Mouse (Mus musculus) thymus, adult 2 months (tissue): ENCODE data around the gene Gm49387. TPM values are rescaled to one million over a fixed set of nuclear protein-coding genes. Genes with fewer than 3 reads are reported as not detected.

Source experiments
- DNase-seq: peaks from one replicate; pipeline ENCODE4 v3.0.0; 2021
- H3K27ac ChIP-seq: fragments of 200-500 bp; 2 replicates; pipeline ENCODE4 v1.5.1; 2012; ENCODE audit warnings: low read length, control low read depth; ENCODE audit not compliant: control insufficient read depth, insufficient read depth
- H3K27me3 ChIP-seq: fragments of 200-500 bp; 2 replicates; pipeline ENCODE4 v1.6.1; 2012; ENCODE audit warnings: mild to moderate bottlenecking, low read length, moderate library complexity, mixed read lengths; ENCODE audit not compliant: control insufficient read depth, insufficient read depth
- H3K36me3 ChIP-seq: fragments of 200-500 bp; 2 replicates; pipeline ENCODE4 v1.6.1; 2012; ENCODE audit warnings: mild to moderate bottlenecking, low read length, moderate library complexity; ENCODE audit not compliant: control insufficient read depth, insufficient read depth
- H3K4me1 ChIP-seq: fragments of 200-500 bp; replicated peaks from 2 replicates; pipeline ENCODE4 v1.6.1; 2012; ENCODE audit warnings: low read length; ENCODE audit not compliant: control insufficient read depth, insufficient read depth
- H3K4me3 ChIP-seq: fragments of 200-500 bp; 2 replicates; pipeline ENCODE4 v1.5.1; 2012; ENCODE audit warnings: mild to moderate bottlenecking, low read length, control low read depth, moderate library complexity; ENCODE audit not compliant: control insufficient read depth, insufficient read depth
- CTCF ChIP-seq: fragments of 200-500 bp; IDR thresholded peaks from 2 replicates; pipeline ENCODE4 v1.5.1; 2012; ENCODE audit warnings: mild to moderate bottlenecking, control low read depth, low read length, moderate library complexity, borderline replicate concordance; ENCODE audit not compliant: control insufficient read depth, poor library complexity, insufficient read depth; ENCODE audit errors: extremely low read depth
- POLR2A ChIP-seq: fragments of 200-500 bp; IDR thresholded peaks from 2 replicates; pipeline ENCODE4 v1.6.1; 2012; ENCODE audit warnings: mild to moderate bottlenecking, low read length, control low read depth, moderate library complexity; ENCODE audit not compliant: control insufficient read depth, poor library complexity, insufficient read depth; ENCODE audit errors: extremely low read depth
- WGBS: fragments of 180-500 bp; shearing (Covaris S2); methylation state at CpG from one replicate; pipeline ENCODE4 v1.1.7; 2018; 5-methylcytosine and 5-hydroxymethylcytosine counted together
- polyA plus RNA-seq: library from polyadenylated mRNA; depleted of rRNA; stranded (reverse); fragments of >200 nt; gene quantifications from 2 replicates; pipeline ENCODE4 v1.2.3, GENCODE M21; 2012; rRNA removed

Gm49387 gene
- polyA plus RNA-seq, 1 experiment = not detected

- peaks cover 97% of the 10 kb centered on the region for H3K36me3 ChIP-seq
- TF ChIP-seq CTCF (no peak), POLR2A (no peak)
- H3K27ac ChIP-seq = no peak overlapping the region
- no peak for DNase-seq
- H3K4me1 ChIP-seq = no peaks in the 10 kb centered on the region
- no peak overlapping the region for H3K4me3 ChIP-seq
- H3K27me3 ChIP-seq = no peaks in the 10 kb centered on the region
- WGBS = 97% methylated on average over 13 of the region's 13 CpGs
Observed at GRCm38 (mm10) chr14:31503406-31503805, 137.3 kb downstream of the Gm49387 start.

Other genes with a start within 250 kb of the Gm49387 start
- gene Sh3bp5, start 204.8 kb downstream of the Gm49387 start, polyA plus RNA-seq = 10.5 and 10.7 TPM in 2 replicates
- 140 and 151 TPM in 2 replicates for gene Eaf1, start 146.5 kb downstream of the Gm49387 start, polyA plus RNA-seq
- gene Mettl6, start 145.8 kb downstream of the Gm49387 start, polyA plus RNA-seq = 26.4 and 28.8 TPM in 2 replicates
- 151 and 166 TPM in 2 replicates for gene Colq, start 49.5 kb downstream of the Gm49387 start, polyA plus RNA-seq
- gene Btd, start 150 bp upstream of the Gm49387 start, polyA plus RNA-seq = 34.0 and 42.9 TPM in 2 replicates
- gene Hacl1, start 408 bp upstream of the Gm49387 start, polyA plus RNA-seq = 12.1 and 15.3 TPM in 2 replicates
- 18.2 and 20.0 TPM in 2 replicates for gene Ankrd28, start 189.8 kb upstream of the Gm49387 start, polyA plus RNA-seq